Mouse (Mus musculus) adrenal gland, adult 10 weeks (tissue): Measurements from ENCODE around the gene Robo1. TPM values are rescaled to one million over a fixed set of nuclear protein-coding genes. Genes with fewer than 3 reads are reported as not detected.

Source experiments
- polyA plus RNA-seq: library from polyadenylated mRNA; stranded (reverse); fragments of 350-450 nt; fragmentation: Illumina TruSeq; extraction: RNeasy Lipid Tissue Mini Kit (QIAGEN cat#74804); gene quantifications from one replicate; pipeline ENCODE4 v1.2.3, GENCODE M21; 2014; ENCODE audit warnings: low read depth, low replicate concordance

Gene Robo1
- polyA plus RNA-seq: 193 TPM

DNA sequence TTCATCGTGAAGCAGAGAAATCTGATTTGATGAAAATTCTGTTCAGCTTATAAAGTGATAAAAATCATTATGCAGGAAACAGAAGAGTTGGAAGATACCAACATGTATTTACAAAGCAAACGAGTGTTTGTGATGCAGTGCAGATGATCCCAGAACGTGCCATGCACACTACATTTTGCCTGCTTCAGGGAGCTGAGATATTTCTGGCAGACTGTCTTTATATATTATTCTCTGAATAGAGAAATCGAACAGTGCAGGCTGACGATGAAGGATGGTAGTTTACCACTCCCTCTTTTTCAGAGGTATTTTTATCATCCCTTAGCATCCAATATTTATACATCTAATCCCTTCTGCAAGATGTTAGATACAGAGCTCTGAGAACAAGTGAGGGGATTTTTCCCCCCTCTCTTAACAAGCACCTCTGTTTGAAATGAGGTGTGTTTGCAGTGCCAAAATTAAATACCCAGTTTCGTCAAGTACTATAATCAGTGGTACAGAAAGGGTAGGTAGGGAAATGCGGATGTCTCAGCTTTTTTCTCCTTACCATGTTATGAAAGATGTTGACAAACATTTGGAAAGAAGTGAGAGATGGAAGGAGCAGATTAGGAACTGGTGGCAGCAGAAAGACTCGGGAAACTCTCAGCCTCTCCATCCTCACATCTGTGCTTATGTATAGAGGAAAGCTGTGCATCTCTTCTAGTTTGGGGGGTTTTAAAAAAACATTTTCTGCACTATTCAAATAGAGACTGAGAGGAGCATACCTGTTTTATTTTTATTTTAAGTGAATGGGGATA is at the start of gene Robo1:
TSS of gene Robo1 (plus strand) at position 770 of the 794 bp plus-strand sequence.

